Mouse (Mus musculus) forebrain, embryonic 11.5 days (tissue): ENCODE data around the gene Tspan32. TPM values are rescaled to one million over a fixed set of nuclear protein-coding genes. Genes with fewer than 3 reads are reported as not detected.
A peak's percentile ranks its signal among the peaks of the same experiment; 100 is the strongest.

Experiments
- ATAC-seq: fragments of 200-750 bp; cut with Nextera tagmentation; replicated peaks from 2 replicates; pipeline ENCODE4 v1.8.0; 2017; ENCODE audit warnings: moderate TSS enrichment; ENCODE audit not compliant: low FRiP score
- DNase-seq: peaks from one replicate; pipeline ENCODE4 v3.0.0-alpha.2; 2017; ENCODE audit warnings: low spot score
- H3K27ac ChIP-seq: fragments of 300-500 bp; sonication (generic); 2 replicates; pipeline ENCODE4 v1.5.1; 2014; ENCODE audit warnings: low read depth, low read length
- H3K27me3 ChIP-seq: fragments of 300-500 bp; sonication (generic); 2 replicates; pipeline ENCODE4 v1.6.1; 2014; ENCODE audit warnings: mild to moderate bottlenecking, low read length, mixed read lengths; ENCODE audit not compliant: control insufficient read depth, insufficient read depth
- H3K36me3 ChIP-seq: fragments of 300-500 bp; sonication (generic); 2 replicates; pipeline ENCODE4 v1.6.1; 2014; ENCODE audit warnings: mild to moderate bottlenecking, low read length, moderate library complexity, mixed read lengths; ENCODE audit not compliant: control insufficient read depth, insufficient read depth
- H3K4me1 ChIP-seq: fragments of 300-500 bp; sonication (generic); replicated peaks from 2 replicates; pipeline ENCODE4 v1.6.1; 2014; ENCODE audit warnings: low read length, mixed read lengths; ENCODE audit not compliant: control insufficient read depth, insufficient read depth
- H3K4me2 ChIP-seq: fragments of 300-500 bp; sonication (generic); 2 replicates; pipeline ENCODE4 v1.6.1; 2014; ENCODE audit warnings: low read depth, mild to moderate bottlenecking, low read length, moderate library complexity, mixed read lengths; ENCODE audit not compliant: severe bottlenecking
- H3K4me3 ChIP-seq: fragments of 300-500 bp; sonication (generic); 2 replicates; pipeline ENCODE4 v1.5.1; 2014; ENCODE audit warnings: low read depth, low read length
- H3K9ac ChIP-seq: fragments of 300-500 bp; sonication (generic); 2 replicates; pipeline ENCODE4 v1.6.1; 2014; ENCODE audit warnings: low read length
- H3K9me3 ChIP-seq: fragments of 300-500 bp; sonication (generic); 2 replicates; pipeline ENCODE4 v1.6.1; 2016; ENCODE audit warnings: low read length, mixed read lengths; ENCODE audit not compliant: control insufficient read depth
- WGBS: fragments of 180-500 bp; shearing (Covaris S2); extraction: QIAGEN DNeasy Blood & Tissue Kit; methylation state at CpG from one replicate; pipeline ENCODE4 v1.1.7; 2014; 5-methylcytosine and 5-hydroxymethylcytosine counted together
- polyA plus RNA-seq: library from polyadenylated mRNA; unstranded; fragments of >200 nt; fragmentation: Nextera tagmentation; extraction: Ambion mirVana; gene quantifications from 2 replicates; pipeline ENCODE4 v1.2.1, GENCODE M21; 2014

Tspan32 gene
- polyA plus RNA-seq, 1 experiment from 2014 or later, result 5.3 TPM

GRCm38 (mm10) chr7:143053961-143054611 is 49.2 kb downstream of the Tspan32 start:
- Histone ChIP-seq H3K4me2 (peak overlapping the region; percentile 88), H3K4me3 (peak overlapping the region; percentile 64), H3K9ac (peak overlapping the region; percentile 82), H3K9me3 (no peaks in the 10 kb centered on the region), H3K36me3 (no peaks in the 10 kb centered on the region), H3K4me1 (peaks cover 15% of the 10 kb centered on the region), H3K27ac (no peak overlapping the region), H3K27me3 (no peaks in the 10 kb centered on the region)
- ATAC-seq (no peak), DNase-seq (no peak)
- WGBS, result 72% methylated on average over 11 of the region's 11 CpGs

- Histone ChIP-seq H3K36me3 (no peaks in the 10 kb centered on the region), H3K9me3 (no peaks in the 10 kb centered on the region), H3K27ac (no peak overlapping the region), H3K27me3 (no peaks in the 10 kb centered on the region), H3K4me3 (peak overlapping the region; percentile 64), H3K4me1 (peaks cover 15% of the 10 kb centered on the region), H3K4me2 (peak overlapping the region; percentile 88; the same call in 1 of the 2 replicates), H3K9ac (peak overlapping the region; percentile 82)
- DNase-seq (no peak), ATAC-seq (no peak)
- 69% methylated on average over 3 of the region's 3 CpGs for WGBS
Observed at GRCm38 (mm10) chr7:143054612-143054965, 49.7 kb downstream of the Tspan32 start.

- DNase-seq (no peak), ATAC-seq (no peak)
- H3K27ac ChIP-seq, result no peak overlapping the region
- H3K4me3 ChIP-seq, result 0 out of 2 replicates have a peak overlapping the region, but pooled peaks have one; percentile 64
- peak overlapping the region; percentile 82 for H3K9ac ChIP-seq
- H3K36me3 ChIP-seq, result no peaks in the 10 kb centered on the region
- H3K4me2 ChIP-seq, result peak overlapping the region; percentile 88; the same call in 1 of the 2 replicates
- WGBS, result 81% methylated on average over 3 of the region's 3 CpGs
- peaks cover 15% of the 10 kb centered on the region for H3K4me1 ChIP-seq
- H3K27me3 ChIP-seq, result no peaks in the 10 kb centered on the region
- no peaks in the 10 kb centered on the region for H3K9me3 ChIP-seq
Observed at GRCm38 (mm10) chr7:143055001-143055400, 50.2 kb downstream of the Tspan32 start.

- H3K27me3 ChIP-seq, result no peaks in the 10 kb centered on the region
- H3K4me2 ChIP-seq, result 0 out of 2 replicates have a peak overlapping the region, but pooled peaks have one; percentile 5
- DNase-seq (no peak), ATAC-seq (no peak)
- WGBS, result 88% methylated on average over 11 of the region's 11 CpGs
- H3K9ac ChIP-seq, result no peak overlapping the region
- H3K27ac ChIP-seq, result no peak overlapping the region
- H3K4me1 ChIP-seq, result peaks cover 15% of the 10 kb centered on the region
- H3K9me3 ChIP-seq, result no peaks in the 10 kb centered on the region
- no peak overlapping the region for H3K4me3 ChIP-seq
- no peaks in the 10 kb centered on the region for H3K36me3 ChIP-seq
Observed at GRCm38 (mm10) chr7:143055499-143056186, 50.8 kb downstream of the Tspan32 start.

- H3K36me3 ChIP-seq, result no peaks in the 10 kb centered on the region; the same call in 1 of the 2 replicates
- no peak for ATAC-seq
Observed at GRCm38 (mm10) chr7:143057023-143057422, 52.2 kb downstream of the Tspan32 start.

GRCm38 (mm10) chr7:143057667-143058220 is 52.9 kb downstream of the Tspan32 start:
- no peak overlapping the region for H3K4me3 ChIP-seq
- no peak overlapping the region for H3K27ac ChIP-seq
- H3K4me2 ChIP-seq, result no peak overlapping the region
- WGBS, result 81% methylated on average over 9 of the region's 9 CpGs
- ATAC-seq (no peak), DNase-seq (no peak)
- peaks cover 15% of the 10 kb centered on the region for H3K4me1 ChIP-seq
- no peaks in the 10 kb centered on the region for H3K9me3 ChIP-seq
- H3K9ac ChIP-seq, result no peak overlapping the region
- H3K36me3 ChIP-seq, result peaks cover 4% of the 10 kb centered on the region; the same call in 1 of the 2 replicates
- no peaks in the 10 kb centered on the region for H3K27me3 ChIP-seq

More at GRCm38 (mm10) chr7:143057023-143057422, 52.2 kb downstream of the Tspan32 start:
- Histone ChIP-seq H3K4me3 (no peak overlapping the region), H3K9me3 (no peaks in the 10 kb centered on the region), H3K27ac (no peak overlapping the region), H3K4me1 (peaks cover 15% of the 10 kb centered on the region), H3K27me3 (no peaks in the 10 kb centered on the region), H3K9ac (no peak overlapping the region), H3K4me2 (no peak overlapping the region)
- 91% methylated on average over 5 of the region's 5 CpGs for WGBS
- no peak for DNase-seq

GRCm38 (mm10) chr7:143058221-143058697 is 53.4 kb downstream of the Tspan32 start:
- H3K36me3 ChIP-seq, result peaks cover 4% of the 10 kb centered on the region; the same call in 1 of the 2 replicates
- H3K27ac ChIP-seq, result no peak overlapping the region; the same call in 1 of the 2 replicates
- 78% methylated on average over 5 of the region's 5 CpGs for WGBS

GRCm38 (mm10) chr7:143059202-143059870 is 54.5 kb downstream of the Tspan32 start:
- Histone ChIP-seq H3K9me3 (no peaks in the 10 kb centered on the region), H3K36me3 (peaks cover 6% of the 10 kb centered on the region; the same call in 1 of the 2 replicates), H3K4me1 (peaks cover 7% of the 10 kb centered on the region), H3K4me3 (no peak overlapping the region), H3K27ac (no peak overlapping the region), H3K9ac (no peak overlapping the region), H3K4me2 (no peak overlapping the region), H3K27me3 (no peaks in the 10 kb centered on the region)
- 77% methylated on average over 5 of the region's 5 CpGs for WGBS
- ATAC-seq (no peak), DNase-seq (no peak)

More at GRCm38 (mm10) chr7:143058221-143058697, 53.4 kb downstream of the Tspan32 start:
- Histone ChIP-seq H3K9ac (no peak overlapping the region), H3K4me1 (peaks cover 15% of the 10 kb centered on the region), H3K4me3 (no peak overlapping the region), H3K9me3 (no peaks in the 10 kb centered on the region), H3K4me2 (no peak overlapping the region), H3K27me3 (no peaks in the 10 kb centered on the region)
- DNase-seq (no peak), ATAC-seq (no peak)
